Mouse (Mus musculus) ovary, adult 18-20 months (tissue): Measurements from ENCODE around the gene Sash1.
A peak's percentile ranks its signal among the peaks of the same experiment; 100 is the strongest.

Experiments used
- DNase-seq: peaks from one replicate; pipeline ENCODE4 v3.0.0; 2022; ENCODE audit warnings: low spot score, mixed read lengths

Gene Sash1

DNA sequence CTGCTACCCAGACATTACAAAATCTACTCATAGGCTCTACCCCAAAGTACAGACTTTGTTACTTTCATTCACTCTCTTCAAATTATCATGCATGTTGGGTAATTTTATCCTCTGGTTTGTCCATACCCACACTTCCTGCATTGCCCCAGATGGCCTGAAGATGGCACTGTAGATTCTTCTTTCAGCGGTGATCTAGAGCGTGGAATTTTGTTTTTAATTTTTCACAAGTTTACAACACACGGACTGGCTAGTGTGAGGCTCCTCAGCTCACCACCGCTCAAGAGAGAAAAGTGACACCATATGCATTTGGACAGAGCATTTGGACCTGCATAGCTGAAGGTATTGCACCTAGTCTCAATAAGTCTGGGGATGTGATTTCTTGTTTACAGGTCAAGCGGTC, 93.5 kb downstream of the Sash1 start:
- DNase-seq: no peak

DNA sequence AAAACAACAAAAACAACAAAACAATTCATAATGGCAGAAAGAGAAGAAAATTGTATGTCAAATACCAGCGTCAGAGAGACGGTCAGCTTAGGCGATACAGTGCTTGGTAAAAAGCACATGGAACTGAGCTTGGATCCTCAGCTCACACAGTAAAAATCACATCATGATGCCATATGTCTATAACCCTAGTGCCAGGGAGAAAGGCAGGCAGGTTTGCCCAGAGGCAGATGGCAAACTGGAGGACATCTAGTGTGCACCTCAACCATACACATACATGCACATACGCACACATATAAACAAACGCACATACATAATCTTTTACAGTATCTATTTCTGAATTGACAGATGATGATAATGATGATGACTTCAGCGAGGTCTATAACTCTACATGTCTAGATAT, 96.8 kb downstream of the Sash1 start:
- no peak for DNase-seq

DNA sequence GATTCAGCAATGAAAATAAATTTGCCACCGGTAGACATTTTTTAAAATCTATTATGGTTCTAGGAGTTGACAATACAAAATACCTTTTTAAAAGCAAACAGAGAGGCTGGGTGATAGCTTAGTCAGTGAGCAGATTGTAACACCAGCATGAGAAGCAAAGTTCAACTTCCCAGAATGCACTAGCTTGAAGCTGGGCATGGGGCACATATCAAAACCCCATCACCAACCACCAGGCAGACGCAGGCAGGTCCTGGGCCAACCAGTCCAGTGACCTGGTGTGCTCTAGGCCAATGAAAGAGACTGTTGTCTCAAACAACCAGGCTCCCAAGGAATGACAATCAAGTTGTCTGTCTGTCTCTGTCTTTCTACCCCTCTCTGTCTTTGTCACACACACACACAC, 98.6 kb downstream of the Sash1 start:
- DNase-seq: no peak

DNA sequence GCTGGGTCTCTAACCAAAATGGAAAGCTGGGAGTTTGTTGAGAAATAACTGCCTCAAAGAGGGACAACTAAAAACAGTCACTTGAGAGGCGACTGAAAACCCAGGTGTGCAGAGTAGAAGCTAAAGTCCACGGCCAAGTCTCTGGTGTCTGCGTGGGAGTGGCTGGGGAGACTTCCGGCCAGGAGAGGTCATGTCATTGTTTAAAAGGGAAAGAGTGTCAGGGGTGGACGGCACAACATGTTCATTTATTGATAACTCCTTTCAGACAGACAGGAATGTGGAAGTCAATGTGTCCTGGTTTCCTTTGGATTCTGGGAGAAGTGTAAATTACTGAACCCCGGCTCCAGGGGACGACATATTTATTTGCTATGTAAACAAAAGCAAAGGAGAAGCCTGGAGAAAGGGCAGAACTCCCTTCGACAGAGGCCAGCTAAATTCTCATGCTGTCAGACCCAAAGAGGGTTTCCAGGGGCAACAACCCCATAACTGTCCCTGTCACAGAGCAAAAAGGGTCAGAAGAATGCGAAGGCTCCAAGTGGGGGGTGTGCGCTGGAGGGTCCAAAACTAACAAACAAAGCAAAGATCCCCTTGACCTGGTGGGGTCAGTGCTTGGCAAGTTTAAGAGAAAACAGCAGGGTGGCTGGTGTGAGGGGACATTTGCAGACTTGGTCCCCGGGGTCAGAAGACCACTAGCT, 100.3 kb downstream of the Sash1 start:
- DNase-seq: no peak

DNA sequence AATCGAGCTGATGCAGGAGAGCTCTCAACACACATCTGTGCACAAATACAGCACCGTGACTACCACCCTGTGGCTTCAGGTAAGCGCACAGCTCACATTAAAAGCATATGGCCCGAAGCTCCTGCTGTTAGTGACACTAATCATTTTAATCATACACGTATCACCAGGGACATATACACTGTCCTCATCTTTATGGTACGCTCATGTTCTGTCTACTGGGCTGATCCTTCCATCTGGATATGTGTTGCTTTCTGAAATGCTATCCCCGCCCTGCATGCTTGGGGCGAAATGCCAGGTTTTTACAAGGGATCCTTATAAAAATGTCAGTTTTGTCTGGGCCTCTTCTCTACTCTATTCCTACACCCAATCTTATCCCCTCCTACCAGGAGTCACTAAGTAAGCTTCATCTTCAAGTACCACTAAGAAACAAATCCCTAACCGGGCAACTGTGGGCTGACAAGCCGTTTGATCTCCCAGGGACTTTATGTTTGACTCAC, 103.9 kb downstream of the Sash1 start:
- DNase-seq: no peak

DNA sequence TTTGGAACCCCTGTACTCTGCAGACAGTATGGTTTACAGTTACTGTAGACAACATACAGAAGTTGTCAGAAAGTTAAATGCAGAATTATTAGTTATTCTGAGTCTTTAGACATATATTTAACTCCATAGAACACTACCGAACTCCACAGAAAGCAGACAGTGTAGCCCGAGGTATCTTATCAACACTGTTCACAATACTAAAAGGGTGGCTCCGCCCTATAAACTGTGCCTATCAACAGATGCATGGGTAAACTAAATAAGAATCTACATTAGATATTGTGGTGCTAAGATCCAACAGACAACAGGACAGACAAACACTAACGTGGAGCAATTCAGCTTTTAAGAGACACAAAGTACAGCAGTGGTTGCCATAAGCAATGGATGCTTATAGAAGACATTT, 106.0 kb downstream of the Sash1 start:
- DNase-seq: no peak

DNA sequence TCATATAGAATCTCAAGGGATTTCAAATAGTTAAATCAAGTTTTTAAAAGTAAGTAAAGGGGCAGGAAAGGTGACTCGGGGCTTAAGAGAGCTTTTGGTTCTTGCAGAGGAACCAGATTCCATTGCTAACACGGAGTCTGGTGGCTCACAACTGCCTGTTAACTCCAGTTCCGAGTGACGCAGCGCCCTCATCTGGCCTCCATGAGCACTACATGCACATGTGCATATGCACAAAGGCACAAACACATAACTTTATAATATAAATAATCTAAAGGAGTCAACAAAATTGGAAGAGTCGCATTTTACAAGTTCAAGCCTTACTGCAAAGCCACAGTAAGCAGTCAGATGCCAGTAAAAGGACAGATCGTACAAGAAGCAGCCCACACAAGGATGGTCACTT, 107.0 kb downstream of the Sash1 start:
- DNase-seq: no peak

DNA sequence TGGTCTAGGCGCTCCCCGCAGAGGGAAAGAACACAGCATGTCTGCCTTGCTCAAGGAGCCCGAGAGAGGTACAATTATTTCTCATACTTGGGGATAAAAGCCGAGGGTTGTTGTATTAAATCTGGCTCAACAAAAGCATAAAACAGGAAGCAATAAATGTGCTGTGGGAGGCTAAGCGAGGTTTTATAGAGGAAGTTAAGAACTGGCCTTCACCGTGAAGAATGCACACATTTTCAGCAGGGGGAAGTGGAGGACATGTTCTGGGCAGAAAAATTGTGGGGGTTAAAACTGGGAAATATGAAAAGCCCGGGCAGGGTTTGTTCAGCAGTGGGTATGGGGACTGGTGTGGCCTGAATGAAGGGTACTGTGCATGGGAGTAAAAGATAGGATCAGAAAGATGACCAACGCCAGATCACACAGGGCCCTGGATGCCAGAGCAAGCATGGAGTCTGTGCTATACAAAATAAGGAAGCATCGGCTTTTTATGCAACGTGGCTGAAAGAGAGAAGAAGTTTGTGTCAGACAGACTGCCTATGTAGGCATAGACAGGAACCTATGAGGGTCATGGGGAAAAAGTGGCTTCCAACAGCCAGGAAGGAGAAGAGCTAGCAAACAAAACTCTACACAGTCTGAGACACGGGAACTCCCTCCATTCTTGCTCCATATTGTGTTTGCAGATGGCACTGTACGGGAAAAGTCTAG, 108.2 kb downstream of the Sash1 start:
- DNase-seq: no peak

DNA sequence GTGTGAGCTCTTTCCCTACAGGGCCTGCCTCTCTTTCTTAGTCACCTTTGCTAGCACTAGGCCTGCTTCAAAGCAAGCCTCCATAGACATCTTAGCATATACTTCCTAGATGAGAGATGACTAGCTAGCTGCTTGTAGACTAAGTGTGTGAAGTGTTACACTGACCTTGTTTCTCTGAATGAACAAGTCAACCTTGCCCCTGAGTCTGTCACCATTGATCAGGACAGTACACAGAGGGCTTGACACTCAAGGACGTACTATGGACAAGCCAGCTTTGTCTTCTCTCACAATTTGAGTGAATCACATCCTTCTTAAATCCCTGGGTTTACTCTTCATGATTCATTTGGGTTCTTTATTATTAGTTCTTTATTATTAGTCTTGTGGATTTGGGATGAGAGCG, 109.1 kb downstream of the Sash1 start:
- no peak for DNase-seq

DNA sequence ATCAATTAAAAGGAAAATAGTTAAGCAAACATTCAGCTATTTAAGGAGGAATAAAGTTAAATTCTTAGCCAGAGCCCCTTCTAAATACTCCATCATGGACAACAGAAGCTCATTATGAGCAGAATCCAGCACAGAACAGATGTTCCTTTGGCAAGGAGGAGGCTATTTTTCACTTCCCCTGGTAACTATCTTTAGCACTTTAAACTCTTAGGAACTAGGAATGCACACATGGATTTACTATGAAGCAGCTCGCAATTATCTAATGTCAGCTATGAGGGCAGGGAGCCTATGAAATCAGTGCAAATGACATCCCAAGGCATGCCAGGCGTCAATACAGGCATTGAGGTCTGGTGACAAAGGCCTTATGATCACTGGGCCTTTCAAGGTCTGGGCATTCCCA, 110.1 kb downstream of the Sash1 start:
- no peak for DNase-seq

DNA sequence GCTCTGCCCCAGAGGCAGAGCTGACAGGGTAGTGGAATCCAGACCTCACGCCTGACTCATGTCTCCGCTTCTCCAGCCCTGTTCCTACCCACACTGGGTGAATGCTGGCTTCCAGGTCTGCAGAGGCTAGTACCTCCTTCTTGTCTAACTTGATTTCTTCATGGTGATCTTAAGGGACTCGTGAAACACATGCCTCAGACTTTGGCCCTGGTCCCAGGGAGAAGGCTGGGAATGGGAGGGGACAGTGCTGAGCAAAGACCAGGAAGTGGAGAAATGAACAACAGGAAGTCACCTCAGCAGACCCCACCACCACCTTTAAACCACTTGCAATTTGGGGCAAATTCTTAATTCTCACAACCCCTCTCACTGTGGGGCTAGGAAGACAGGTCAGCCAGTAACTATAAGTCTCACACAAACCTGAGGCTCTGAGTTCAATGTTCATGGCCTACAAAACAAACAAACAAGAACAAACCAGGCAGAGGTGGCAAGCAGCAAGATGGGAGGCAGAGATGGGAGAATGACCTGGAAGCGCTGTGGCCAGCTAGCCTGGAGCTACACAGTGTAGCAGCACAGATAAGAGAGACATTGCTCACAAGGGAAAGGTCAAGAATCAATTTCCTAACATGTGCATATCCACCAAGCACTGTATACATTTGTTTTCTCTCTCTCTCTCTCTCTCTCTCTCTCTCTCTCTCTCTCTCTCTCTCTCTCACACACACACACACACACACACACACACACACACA, 113.2 kb downstream of the Sash1 start:
- DNase-seq: no peak

DNA sequence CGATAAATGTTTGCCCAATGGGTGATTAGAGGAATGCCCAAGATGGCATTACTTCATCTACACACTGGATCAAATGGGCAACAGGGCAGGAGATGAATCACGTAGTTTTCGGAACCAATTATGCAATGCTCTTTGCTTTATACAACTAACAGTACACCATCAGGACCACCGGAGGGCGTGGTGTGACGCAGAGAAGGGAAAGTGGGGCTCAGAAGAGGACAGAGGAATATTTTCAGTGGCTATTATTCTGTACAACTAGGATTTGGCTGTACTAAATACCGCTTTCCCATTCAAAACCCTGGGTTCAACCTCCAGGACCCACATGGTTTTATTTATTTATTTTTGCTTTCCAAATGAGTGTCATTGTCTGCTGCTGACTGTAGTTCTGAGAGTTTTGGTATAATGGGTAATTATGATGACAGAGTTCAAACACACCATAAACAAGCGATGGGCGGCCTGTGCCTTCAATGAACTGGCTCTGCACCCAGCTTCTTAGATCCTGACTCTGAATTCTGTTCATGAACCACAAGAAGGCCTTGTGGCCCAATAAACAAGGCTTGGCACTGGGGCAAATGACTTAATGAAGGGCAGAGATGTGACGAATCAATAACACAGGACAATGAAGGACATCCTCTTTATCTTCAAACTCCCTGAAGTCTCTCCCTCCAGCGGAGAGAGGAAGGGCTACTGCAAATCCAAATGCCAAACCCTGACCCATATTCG, 114.8 kb downstream of the Sash1 start:
- peak; percentile 57 for DNase-seq

DNA sequence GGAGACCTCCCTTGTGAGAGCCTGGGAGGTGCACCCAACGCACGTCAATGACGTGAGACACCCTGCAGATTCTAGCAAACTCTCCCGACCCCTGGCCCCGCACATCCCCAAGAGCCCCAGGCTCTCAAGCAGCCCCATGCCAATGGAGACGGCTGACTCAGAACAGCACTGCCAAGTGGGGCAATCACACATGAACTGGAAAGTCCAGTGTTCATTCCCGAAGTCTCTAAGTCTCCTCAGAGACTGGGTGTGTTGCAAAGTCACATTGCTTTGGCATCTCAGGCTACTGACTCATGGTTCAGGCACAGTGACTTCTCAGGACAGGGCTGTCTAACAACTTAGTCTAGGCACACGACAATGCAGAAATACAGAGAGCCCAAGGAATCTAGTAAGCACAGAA, 117.2 kb downstream of the Sash1 start:
- DNase-seq: no peak

DNA sequence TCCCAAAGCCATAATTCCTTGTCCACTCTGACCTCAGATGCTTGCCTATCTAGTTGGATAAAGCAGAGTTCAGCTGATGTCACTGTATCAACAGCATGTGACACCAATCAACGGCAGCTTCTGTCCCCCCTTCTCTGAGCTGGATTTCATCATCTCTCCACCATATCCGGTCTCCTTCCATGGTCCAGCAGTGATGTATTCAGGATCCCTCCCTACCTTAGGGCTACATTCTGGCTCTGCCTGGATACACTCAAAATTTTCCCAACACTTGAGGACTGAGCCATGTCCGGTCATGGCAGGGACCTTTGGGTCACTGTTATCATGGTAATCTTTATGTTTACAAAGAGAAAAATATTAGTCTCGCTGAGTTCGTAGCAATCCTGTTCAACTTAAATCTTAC, 118.5 kb downstream of the Sash1 start:
- no peak for DNase-seq

DNA sequence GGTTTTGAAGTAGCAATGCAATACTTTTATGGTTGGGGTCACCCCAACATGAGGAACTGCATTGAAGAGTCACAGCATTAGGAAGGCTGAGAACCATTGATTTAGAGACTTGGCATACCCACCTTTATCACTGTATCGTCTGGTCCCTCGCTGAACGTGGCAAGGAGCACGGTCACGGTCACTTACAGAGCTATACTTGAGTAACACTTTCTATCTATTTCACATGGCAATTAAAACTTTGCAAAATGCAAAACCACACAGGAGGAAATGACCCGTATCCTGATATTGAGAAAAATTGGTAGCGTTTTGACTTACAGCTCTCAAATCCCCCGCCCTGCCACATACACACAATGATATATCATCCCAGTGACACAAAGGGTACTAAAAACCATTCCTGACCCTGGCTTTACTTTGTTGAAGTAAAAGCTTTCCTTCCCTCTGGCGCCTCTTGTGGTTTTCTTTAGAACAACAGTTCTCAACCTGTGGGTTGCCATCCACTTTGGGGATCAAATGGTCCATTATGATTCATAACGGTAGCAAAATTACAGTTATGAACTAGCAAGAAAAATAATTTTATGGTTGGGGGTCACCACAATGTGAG, 119.8 kb downstream of the Sash1 start:
- no peak for DNase-seq

DNA sequence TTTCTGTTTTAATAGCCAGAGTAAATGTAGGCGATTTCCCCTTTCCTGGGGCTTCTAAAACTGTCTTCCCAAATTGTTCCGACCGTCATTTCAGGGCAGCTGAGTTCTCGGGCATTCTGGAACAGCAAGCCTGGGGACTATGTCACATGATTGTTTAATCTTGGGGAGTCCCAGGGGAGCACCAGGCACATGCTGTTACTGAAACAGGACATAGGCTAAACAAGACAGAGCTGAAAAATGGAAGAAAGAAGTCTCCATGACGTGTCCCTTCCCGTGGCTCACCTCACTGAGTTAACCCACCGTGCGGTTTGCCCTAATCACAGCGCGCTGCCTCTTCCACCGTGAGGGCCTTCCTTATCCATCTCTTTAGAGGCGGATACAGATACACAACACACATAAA, 123.1 kb downstream of the Sash1 start:
- no peak for DNase-seq

DNA sequence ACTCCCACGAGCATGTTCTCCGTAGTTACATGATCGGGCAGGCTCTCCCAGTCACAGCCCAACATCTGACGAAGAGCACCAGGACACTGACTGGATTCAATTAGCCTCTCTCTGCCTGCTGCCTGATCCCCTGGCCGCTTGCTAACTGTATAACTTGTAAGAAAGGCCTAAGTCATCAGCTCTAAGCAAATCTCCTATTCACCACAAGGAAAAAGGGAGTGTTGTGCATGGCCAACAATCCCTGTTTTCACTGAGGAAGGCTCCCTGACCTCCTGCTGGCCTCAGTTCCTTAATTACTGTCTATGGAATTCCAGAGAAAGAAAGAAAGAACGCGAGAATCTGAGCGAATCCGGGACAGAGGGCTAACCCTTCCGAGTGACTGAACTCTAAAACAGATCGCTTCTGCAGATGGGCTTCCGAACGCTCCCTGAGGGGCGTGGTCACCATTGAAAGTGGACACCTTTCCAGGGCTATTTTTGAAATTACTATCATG, 123.6 kb downstream of the Sash1 start:
- no peak for DNase-seq

DNA sequence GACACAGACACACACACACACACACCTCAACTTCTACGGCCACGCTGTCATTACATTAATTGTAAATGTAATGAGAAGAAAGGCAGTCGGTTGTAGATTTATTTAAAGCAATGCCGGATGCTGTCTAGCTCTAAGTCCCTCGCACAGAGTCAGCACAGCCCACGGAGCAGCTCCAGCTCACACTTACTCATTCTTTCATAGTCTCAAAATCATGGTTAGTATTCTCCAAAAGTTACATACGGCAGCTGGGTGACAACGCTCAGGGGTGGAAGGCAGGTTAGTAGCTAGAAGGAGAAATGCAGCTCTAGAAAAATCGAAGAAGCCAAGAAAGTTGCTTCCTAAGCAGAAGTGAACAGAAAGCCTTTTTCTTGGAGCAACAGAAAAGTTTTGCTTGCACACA, 124.2 kb downstream of the Sash1 start:
- no peak for DNase-seq

DNA sequence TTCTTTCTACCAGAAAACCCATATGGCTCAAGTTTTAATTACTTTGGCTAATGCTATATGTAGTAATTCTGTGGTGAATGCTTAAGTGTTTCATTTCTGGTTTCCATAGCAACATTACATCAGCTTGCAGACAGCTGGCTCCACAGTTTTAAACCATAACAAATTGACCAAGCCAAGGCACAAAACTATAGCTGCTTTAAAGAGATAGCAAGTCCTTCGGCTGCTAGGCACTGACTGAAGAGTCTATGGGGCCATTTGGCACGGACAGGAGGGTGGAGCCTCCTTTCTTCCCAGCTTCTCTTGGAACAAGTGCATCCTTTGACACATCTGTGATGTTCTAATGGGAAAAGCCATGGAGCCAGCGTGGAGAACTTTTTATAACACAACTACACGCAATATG, 125.3 kb downstream of the Sash1 start:
- DNase-seq: no peak

DNA sequence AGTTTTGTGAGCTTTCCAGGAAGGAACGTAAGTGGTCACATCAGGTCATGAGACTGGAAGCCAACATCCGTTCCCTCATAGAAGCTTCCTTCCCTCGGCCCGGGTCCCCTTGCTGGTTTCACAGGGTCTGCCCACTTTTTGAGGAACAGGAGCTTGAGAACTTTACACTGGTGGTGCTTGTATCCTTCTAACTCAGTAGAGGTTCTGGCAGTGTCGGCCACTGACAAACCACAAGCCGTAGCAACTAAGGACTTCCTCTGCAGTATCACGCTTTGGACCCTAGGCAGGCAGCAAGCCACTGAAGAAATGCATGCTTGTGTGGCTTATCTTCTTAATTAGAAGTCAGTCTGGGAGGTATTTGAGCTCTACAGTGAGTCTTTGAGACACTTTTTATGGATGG, 126.6 kb downstream of the Sash1 start:
- no peak for DNase-seq

DNA sequence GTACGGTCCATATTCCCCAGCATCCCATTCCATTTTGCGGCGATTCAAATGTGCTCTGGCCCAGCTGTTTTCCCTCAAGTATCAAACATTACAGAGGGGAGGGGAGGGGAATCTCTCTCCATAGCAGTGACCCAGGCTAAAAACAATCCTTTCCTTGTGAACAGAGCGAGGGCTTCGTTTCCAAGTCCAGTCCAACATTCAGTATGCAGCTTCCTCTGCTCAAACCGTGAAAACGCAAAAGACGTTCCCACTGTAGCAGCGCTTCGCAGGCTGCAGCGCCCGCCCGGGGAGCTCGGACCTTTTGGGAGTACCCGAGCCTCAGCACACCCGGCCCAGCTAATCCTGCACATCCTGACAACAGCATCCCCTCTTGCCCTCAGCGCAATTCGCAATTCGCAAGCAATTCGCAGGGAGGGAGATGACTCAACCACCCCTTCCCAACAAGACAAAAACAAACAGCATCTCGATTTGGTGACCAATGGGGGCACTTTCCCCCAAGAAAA, 128.4 kb downstream of the Sash1 start:
- no peak for DNase-seq
